Mouse (Mus musculus) heart, embryonic 12.5 days (tissue): ENCODE results near the gene Srp9. TPM values are rescaled to one million over a fixed set of nuclear protein-coding genes. Genes with fewer than 3 reads are reported as not detected.

ENCODE experiments used
- ATAC-seq: fragments of 200-750 bp; cut with Nextera tagmentation; 2 replicates; pipeline ENCODE4 v1.8.0; 2017; ENCODE audit warnings: moderate TSS enrichment, moderate library complexity; ENCODE audit not compliant: insufficient number of reproducible peaks, low FRiP score
- H3K27ac ChIP-seq: fragments of 300-500 bp; sonication (generic); 2 replicates; pipeline ENCODE4 v1.5.1; 2016; ENCODE audit warnings: mild to moderate bottlenecking, moderate library complexity; ENCODE audit not compliant: poor library complexity, severe bottlenecking
- H3K27me3 ChIP-seq: fragments of 300-500 bp; sonication (generic); replicated peaks from 2 replicates; pipeline ENCODE4 v1.6.1; 2016; ENCODE audit warnings: mild to moderate bottlenecking, moderate library complexity
- H3K36me3 ChIP-seq: fragments of 300-500 bp; sonication (generic); 2 replicates; pipeline ENCODE4 v1.6.1; 2016; ENCODE audit warnings: mild to moderate bottlenecking, moderate library complexity
- H3K4me1 ChIP-seq: fragments of 300-500 bp; sonication (generic); replicated peaks from 2 replicates; pipeline ENCODE4 v1.6.1; 2016; ENCODE audit warnings: mild to moderate bottlenecking
- H3K4me2 ChIP-seq: fragments of 300-500 bp; sonication (generic); 2 replicates; pipeline ENCODE4 v1.6.1; 2016; ENCODE audit warnings: mild to moderate bottlenecking, moderate library complexity
- H3K4me3 ChIP-seq: fragments of 300-500 bp; sonication (generic); 2 replicates; pipeline ENCODE4 v1.5.1; 2016; ENCODE audit warnings: mild to moderate bottlenecking
- H3K9ac ChIP-seq: fragments of 300-500 bp; sonication (generic); 2 replicates; pipeline ENCODE4 v1.6.1; 2016; ENCODE audit warnings: mild to moderate bottlenecking, moderate library complexity
- H3K9me3 ChIP-seq: fragments of 300-500 bp; sonication (generic); replicated peaks from 2 replicates; pipeline ENCODE4 v1.6.1; 2016; ENCODE audit warnings: mild to moderate bottlenecking, moderate library complexity
- WGBS: fragments of 180-500 bp; shearing (Covaris S2); methylation state at CpG from one replicate; pipeline ENCODE4 v1.1.7; 2016; 5-methylcytosine and 5-hydroxymethylcytosine counted together
- polyA plus RNA-seq: library from polyadenylated mRNA; unstranded; fragments of >200 nt; fragmentation: Nextera tagmentation; extraction: Ambion mirVana; gene quantifications from 2 replicates; pipeline ENCODE4 v1.2.1, GENCODE M21; 2016

Gene Srp9
- polyA plus RNA-seq, 1 experiment from 2014 or later, result 123 TPM

DNA sequence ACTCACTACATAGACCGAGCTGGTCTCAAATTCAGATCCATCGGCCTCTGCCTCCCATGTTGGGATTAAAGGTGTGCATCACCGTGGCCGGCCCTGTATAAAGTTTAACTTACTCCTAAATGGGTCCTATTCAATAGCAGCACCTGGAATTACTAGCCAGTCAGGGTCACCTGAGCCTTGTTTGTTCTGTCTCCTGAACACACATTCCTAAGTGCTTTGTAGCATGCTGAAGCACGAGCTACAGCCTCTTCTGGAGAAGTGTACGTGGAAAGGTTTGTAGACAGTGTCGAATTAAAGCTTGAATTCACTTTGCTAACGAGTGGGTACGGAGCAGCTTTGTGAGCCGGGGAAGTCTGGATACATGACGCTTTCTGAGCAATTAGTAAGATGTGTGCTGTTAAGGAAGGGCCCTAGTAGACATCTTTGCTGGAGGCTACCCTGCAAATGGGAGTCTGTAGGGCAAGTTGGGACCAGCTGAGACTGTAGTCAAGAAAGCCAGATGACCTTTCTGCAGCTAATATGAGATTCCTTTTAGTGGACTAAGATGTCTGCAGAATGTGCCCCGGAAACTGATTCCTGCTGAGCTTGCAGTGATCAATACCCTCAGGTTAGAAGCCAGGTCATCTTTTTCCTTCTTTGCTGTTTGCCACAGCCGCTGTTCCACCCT, 32.7 kb upstream of the Srp9 start:
- no peaks in the 10 kb centered on the region for H3K9me3 ChIP-seq
- ATAC-seq, result no peak
- no peak overlapping the region for H3K9ac ChIP-seq
- no peak overlapping the region for H3K4me2 ChIP-seq
- peaks cover 75% of the 10 kb centered on the region for H3K4me1 ChIP-seq
- no peak overlapping the region for H3K4me3 ChIP-seq
- 79% methylated on average over 13 of the region's 13 CpGs for WGBS
- H3K27ac ChIP-seq, result no peak overlapping the region
- no peaks in the 10 kb centered on the region for H3K36me3 ChIP-seq
- H3K27me3 ChIP-seq, result no peaks in the 10 kb centered on the region

DNA sequence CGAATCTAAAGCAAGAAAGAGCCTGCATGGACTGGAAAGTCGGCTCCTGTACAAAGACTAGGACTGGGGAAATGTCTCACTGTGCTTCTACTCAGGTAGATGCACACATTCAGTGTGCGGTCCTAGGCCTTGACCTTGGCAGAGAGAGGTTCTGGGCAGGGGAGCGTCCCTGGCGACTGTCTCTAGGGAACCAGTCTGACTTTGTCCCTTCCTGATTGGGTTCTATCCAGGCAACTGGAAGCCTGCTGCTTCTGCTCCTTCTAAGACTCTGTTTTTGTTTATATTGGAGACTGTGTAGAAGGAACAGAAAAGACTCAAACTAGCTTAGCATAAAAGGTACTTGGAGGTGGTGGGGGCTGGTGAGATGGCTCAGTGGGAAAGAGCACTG, 32.1 kb upstream of the Srp9 start:
- H3K36me3 ChIP-seq, result no peaks in the 10 kb centered on the region
- no peak overlapping the region for H3K9ac ChIP-seq
- no peak overlapping the region for H3K4me3 ChIP-seq
- ATAC-seq, result no peak
- no peak overlapping the region for H3K27ac ChIP-seq
- H3K4me2 ChIP-seq, result no peak overlapping the region
- no peaks in the 10 kb centered on the region for H3K27me3 ChIP-seq
- H3K4me1 ChIP-seq, result peaks cover 73% of the 10 kb centered on the region
- no peaks in the 10 kb centered on the region for H3K9me3 ChIP-seq
- WGBS, result 80% methylated on average over 5 of the region's 5 CpGs

DNA sequence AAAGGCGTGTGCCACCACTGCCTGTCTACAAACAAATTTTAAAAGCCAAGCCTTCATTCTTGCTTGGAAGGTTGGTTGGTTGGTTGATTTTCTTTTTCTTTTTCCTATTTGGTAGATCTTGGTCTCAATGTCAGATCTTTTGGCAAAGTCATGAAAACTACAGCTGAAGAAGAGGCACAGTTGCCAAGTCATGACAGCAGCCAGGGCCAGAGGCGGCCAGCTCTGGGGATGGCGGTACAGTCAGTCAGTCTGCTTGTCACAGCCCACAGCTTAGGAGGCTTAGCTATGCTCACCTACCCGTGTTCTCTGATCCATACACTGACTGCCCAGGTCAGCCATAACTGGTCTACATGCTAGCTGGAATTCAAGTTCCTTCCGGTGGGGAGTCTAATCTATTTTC, 31.1 kb upstream of the Srp9 start:
- no peak overlapping the region for H3K9ac ChIP-seq
- 89% methylated on average over 5 of the region's 5 CpGs for WGBS
- no peak overlapping the region for H3K27ac ChIP-seq
- H3K4me1 ChIP-seq, result peaks cover 64% of the 10 kb centered on the region
- no peak overlapping the region for H3K4me3 ChIP-seq
- H3K9me3 ChIP-seq, result no peaks in the 10 kb centered on the region
- no peaks in the 10 kb centered on the region for H3K27me3 ChIP-seq
- no peak for ATAC-seq
- H3K4me2 ChIP-seq, result no peak overlapping the region
- H3K36me3 ChIP-seq, result no peaks in the 10 kb centered on the region

DNA sequence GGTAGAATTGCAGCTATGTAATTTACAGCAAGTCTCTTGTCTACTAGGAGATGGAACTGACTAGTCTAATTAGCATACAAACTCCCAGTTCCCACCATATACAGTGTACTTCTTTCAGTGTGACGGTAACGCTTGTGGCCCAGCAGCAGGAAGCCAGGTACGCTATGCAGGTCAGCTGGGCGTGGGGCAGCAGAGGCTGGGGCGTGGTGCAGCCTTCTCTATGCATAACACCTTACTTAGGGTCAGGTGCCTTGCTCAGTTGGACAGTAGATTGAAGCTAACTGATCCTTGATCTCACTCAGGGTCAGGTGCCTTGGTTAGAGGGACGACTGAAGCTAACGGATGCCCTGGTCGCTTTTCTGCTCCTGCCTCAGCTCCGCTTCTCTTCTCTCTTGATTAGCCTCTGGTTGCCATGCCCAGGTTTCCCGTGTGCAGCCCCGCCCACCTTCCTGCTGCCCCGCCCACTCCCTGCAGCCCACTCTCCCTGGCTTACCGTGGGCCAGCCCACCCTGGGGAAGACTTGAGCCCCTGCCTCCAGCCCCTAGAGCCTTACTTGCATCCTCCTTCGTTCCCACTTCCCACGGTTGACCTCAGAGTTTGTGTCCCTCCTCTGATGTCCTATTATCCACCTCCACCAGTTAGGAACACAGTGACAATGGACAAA, 29.9 kb upstream of the Srp9 start:
- Histone ChIP-seq H3K27ac (no peak overlapping the region; the same call in 1 of the 2 replicates), H3K4me2 (peak overlapping the region; percentile 44), H3K36me3 (no peaks in the 10 kb centered on the region), H3K4me3 (no peak overlapping the region), H3K9me3 (no peaks in the 10 kb centered on the region), H3K27me3 (no peaks in the 10 kb centered on the region), H3K9ac (no peak overlapping the region; the same call in 1 of the 2 replicates), H3K4me1 (peaks cover 61% of the 10 kb centered on the region)
- ATAC-seq, result no peak
- WGBS, result 40% methylated on average over 15 of the region's 15 CpGs

DNA sequence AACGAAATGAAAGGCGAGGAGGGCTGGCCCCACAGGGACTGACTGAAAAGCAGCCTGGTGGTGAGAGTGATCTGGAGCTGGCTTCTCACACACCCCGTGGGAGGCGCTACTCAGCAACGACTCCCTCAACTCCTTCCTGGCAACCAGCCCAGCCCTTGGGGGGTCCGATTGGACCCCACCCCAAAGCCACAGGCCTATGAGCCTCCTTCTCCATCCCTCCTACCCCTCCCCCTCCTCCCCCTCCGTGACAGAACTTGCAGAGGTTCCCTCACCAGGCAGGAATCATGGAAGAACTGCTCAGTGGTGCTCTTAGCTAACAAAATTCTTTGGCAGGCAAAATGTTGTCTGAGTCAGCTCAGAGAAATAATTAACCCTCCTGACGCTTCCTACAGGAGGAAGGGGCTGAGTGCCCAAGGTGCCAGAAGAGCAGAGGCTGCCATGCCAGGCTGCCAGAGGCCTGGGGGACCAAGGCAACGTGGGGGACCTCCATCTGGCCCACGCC, 29.2 kb upstream of the Srp9 start:
- Histone ChIP-seq H3K27me3 (no peaks in the 10 kb centered on the region), H3K36me3 (no peaks in the 10 kb centered on the region), H3K4me3 (no peak overlapping the region), H3K4me1 (peaks cover 54% of the 10 kb centered on the region), H3K27ac (peak overlapping the region; percentile 8; the same call in 1 of the 2 replicates), H3K4me2 (peak overlapping the region; percentile 34), H3K9me3 (no peaks in the 10 kb centered on the region), H3K9ac (no peak overlapping the region)
- WGBS, result 14% methylated on average over 10 of the region's 10 CpGs
- ATAC-seq, result no peak

DNA sequence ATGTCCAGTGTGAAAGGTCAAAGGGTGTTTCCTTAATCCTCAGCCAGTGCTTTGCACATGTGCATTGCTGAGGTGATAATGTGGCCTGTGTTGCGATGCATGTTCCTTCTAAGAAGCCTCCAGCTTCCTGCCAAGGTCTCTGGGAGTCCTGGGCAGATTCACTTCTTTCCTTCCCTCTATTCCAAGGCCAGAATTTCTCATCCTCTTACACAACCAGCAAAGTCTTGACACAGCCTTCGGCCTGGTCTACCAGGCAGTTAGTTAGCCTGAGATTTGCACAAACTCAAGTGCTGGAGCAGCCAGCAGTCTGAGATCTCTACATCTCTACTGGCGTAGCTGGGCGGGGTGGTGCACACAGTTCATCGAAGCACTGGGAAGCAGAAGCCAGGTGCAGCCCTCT, 27.8 kb upstream of the Srp9 start:
- Histone ChIP-seq H3K36me3 (no peaks in the 10 kb centered on the region), H3K27me3 (no peaks in the 10 kb centered on the region), H3K9me3 (no peaks in the 10 kb centered on the region), H3K9ac (no peak overlapping the region), H3K4me1 (peaks cover 43% of the 10 kb centered on the region), H3K4me3 (no peak overlapping the region), H3K4me2 (no peak overlapping the region), H3K27ac (no peak overlapping the region)
- no peak for ATAC-seq
- 72% methylated on average over 5 of the region's 5 CpGs for WGBS

DNA sequence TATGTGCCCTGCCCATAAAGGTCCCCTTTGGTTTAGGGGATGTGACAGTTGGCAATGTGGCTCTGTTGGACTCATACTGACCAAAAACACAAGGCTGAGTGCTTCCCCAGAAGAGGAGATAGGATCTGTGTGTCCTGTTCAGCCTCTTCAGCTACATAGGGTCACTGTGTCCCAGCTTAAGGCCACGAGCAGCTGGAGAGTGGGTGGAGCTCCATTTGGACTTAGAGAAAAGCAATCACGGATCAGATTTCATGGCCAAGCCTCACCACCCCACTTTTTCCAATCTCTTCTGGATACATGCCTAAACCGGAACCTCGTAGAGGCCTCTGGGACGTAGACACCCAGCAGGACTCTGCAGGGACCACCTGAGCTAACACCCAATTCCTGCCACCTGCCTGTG, 25.5 kb upstream of the Srp9 start:
- no peak overlapping the region for H3K9ac ChIP-seq
- peaks cover 47% of the 10 kb centered on the region for H3K4me1 ChIP-seq
- H3K27me3 ChIP-seq, result no peaks in the 10 kb centered on the region
- H3K9me3 ChIP-seq, result no peaks in the 10 kb centered on the region
- 49% methylated on average over 5 of the region's 5 CpGs for WGBS
- H3K4me3 ChIP-seq, result no peak overlapping the region
- no peak for ATAC-seq
- no peak overlapping the region for H3K27ac ChIP-seq
- no peak overlapping the region for H3K4me2 ChIP-seq
- no peaks in the 10 kb centered on the region for H3K36me3 ChIP-seq

DNA sequence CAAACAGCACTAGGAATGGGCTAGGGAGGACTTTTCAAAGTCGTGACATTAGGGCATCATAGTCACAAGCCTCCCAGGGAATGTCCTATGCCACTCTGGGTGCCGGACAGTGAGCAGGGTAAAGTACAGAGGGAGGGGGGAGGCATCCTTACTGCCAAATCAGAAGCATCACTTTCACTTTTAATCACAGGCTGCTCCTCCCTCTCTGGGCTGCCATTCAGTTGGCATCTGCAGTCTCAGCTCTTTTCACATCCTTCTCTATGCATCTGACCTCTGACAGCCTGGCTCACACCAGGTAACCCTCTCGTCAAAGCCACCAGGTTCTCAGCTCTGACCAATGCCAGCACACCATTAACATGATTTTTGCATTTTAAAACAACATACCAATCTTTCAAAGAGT, 24.1 kb upstream of the Srp9 start:
- 59% methylated on average over 3 of the region's 3 CpGs for WGBS
- H3K4me1 ChIP-seq, result peaks cover 43% of the 10 kb centered on the region
- no peak overlapping the region for H3K9ac ChIP-seq
- H3K4me2 ChIP-seq, result no peak overlapping the region
- H3K4me3 ChIP-seq, result no peak overlapping the region
- no peaks in the 10 kb centered on the region for H3K36me3 ChIP-seq
- H3K27ac ChIP-seq, result no peak overlapping the region
- no peaks in the 10 kb centered on the region for H3K27me3 ChIP-seq
- no peak for ATAC-seq
- H3K9me3 ChIP-seq, result no peaks in the 10 kb centered on the region

DNA sequence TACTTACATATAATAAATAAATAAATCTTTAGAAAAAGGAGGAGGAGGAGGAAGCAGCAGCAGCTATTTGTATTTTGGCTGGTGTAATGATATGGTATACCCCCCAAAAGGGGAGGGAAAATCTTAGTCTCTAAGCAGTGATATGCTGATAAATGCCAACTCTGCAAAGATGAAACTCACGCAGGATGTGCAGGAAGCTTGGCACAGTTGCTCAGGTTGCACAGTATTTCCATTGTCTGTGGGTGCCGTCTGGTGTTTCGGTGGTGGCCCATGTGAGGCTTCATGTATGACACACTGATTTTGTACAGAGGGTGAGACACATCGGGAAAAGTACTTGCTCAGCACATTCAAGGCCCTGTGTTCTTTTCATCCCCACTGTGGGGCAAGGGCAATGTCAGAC, 23.1 kb upstream of the Srp9 start:
- Histone ChIP-seq H3K4me3 (no peak overlapping the region), H3K27me3 (no peaks in the 10 kb centered on the region), H3K27ac (no peak overlapping the region), H3K36me3 (no peaks in the 10 kb centered on the region), H3K4me2 (no peak overlapping the region), H3K9me3 (no peaks in the 10 kb centered on the region), H3K4me1 (peaks cover 43% of the 10 kb centered on the region), H3K9ac (no peak overlapping the region)
- 57% methylated on average over 4 of the region's 4 CpGs for WGBS
- ATAC-seq, result no peak

DNA sequence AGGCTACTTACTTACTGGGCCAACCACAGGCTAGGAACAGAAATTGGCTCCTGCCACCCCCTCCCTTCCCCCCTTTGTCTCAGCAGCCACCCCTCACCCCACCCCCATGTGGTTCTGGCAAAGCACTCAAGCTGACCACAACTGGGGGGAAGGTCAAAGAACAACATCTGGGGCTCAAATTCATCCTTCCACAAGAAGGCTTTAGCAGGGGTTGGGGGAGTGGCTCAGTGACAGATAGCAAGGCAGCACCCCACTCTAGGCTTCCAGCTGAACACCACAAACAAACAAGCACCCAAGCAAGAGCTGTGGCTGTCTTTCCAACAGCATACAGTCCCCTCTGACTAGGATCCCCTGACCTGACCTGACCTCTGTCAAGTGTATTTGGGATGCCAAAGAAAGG, 21.8 kb upstream of the Srp9 start:
- Histone ChIP-seq H3K4me1 (peaks cover 42% of the 10 kb centered on the region), H3K4me3 (no peak overlapping the region), H3K9me3 (no peaks in the 10 kb centered on the region), H3K4me2 (no peak overlapping the region), H3K9ac (no peak overlapping the region), H3K27me3 (no peaks in the 10 kb centered on the region), H3K36me3 (no peaks in the 10 kb centered on the region), H3K27ac (no peak overlapping the region)
- ATAC-seq, result no peak

DNA sequence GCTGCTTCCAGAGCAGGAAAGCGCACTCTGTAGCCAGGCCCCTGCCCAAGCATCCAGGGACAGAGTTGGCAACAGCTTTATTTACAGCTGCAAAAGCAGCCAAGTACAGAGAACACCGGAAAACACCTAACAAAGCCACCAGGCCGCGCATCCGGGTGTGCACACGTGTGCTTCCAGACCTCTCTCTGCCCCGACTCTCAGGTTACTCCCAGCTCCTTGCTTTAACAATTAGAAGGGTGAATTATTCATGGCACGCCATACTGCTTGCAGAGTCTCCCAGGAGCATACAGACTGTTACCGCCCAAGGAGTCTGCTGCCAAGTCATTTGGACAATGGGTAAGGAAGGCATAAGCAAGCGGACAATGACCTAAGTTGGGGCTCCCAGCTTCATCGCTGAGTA, 21.1 kb upstream of the Srp9 start:
- no peak for ATAC-seq
- Histone ChIP-seq H3K36me3 (no peaks in the 10 kb centered on the region), H3K27ac (no peak overlapping the region), H3K9me3 (no peaks in the 10 kb centered on the region), H3K27me3 (no peaks in the 10 kb centered on the region), H3K4me3 (no peak overlapping the region), H3K4me1 (peaks cover 45% of the 10 kb centered on the region), H3K9ac (no peak overlapping the region), H3K4me2 (no peak overlapping the region)
- 87% methylated on average over 11 of the region's 11 CpGs for WGBS

DNA sequence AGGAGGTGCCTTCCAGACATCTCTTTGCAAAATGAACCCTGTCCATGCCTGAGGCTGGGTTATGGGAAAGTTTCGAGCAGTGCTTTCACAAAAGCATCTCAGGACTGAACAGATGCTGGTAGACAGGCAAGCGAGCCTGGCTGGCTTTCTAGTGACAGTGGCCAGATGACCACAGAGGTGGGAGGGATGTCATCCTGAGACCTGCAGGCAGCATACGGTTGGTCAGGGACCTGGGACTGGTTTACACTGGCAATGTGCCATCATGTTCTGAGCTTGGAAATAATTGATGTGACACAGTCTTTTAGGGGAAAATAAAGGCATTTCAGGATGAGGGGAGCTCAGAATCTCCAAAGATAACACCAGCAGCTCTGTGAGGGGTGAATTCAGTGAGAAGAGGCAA, 19.5 kb upstream of the Srp9 start:
- Histone ChIP-seq H3K4me3 (no peak overlapping the region), H3K36me3 (no peaks in the 10 kb centered on the region), H3K4me1 (peaks cover 43% of the 10 kb centered on the region), H3K9me3 (no peaks in the 10 kb centered on the region), H3K27me3 (no peaks in the 10 kb centered on the region), H3K9ac (no peak overlapping the region), H3K27ac (no peak overlapping the region), H3K4me2 (no peak overlapping the region)
- no peak for ATAC-seq
- 24% methylated on average over 3 of the region's 3 CpGs for WGBS
